Mouse (Mus musculus): ENCODE results near the gene Flt1. TPM values are rescaled to one million over a fixed set of nuclear protein-coding genes. Genes with fewer than 3 reads are reported as not detected.
A peak's percentile ranks its signal among the peaks of the same experiment; 100 is the strongest.

The Flt1 gene
- total and polyA plus RNA-seq, 2 experiments from 2014 or later = 10.0 to 17.7 TPM

- WGBS = 73% methylated on average over 9 of the region's 9 CpGs
- no peak overlapping the region for H3K27ac ChIP-seq
- ATAC-seq (no peak), DNase-seq (ENCODE audit: low spot score) (no peak)
- no peaks in the 10 kb centered on the region for H3K9me3 ChIP-seq (ENCODE audit: low read length)
- TF ChIP-seq CTCF (IDR thresholded peaks at IDR 0.05; ENCODE audit: low read depth) = no peak
- H3K9ac ChIP-seq (replicated peaks; ENCODE audit: low read length) = no peak overlapping the region
- no peaks in the 10 kb centered on the region for H3K27me3 ChIP-seq (ENCODE audit: insufficient read depth, low read length)
- H3K4me2 ChIP-seq (ENCODE audit: low read depth, low read length) = 0 out of 2 replicates have a peak overlapping the region, but pooled peaks have one; percentile 21
- no peaks in the 10 kb centered on the region for H3K36me3 ChIP-seq (ENCODE audit: insufficient read depth, low read length)
- no peak overlapping the region for H3K4me3 ChIP-seq (ENCODE audit: low read length)
- no peaks in the 10 kb centered on the region for H3K4me1 ChIP-seq (ENCODE audit: insufficient read depth, low read length)
These were observed 33.0 kb upstream of the Flt1 start for GRCm38 (mm10) chr5:147758640-147759319.

- ATAC-seq (no peak), DNase-seq (ENCODE audit: low spot score) (no peak)
- Histone ChIP-seq H3K36me3 (ENCODE audit: insufficient read depth, low read length) (no peaks in the 10 kb centered on the region), H3K27ac (no peak overlapping the region), H3K9me3 (ENCODE audit: low read length) (no peaks in the 10 kb centered on the region), H3K27me3 (ENCODE audit: insufficient read depth, low read length) (0 out of 2 replicates have a peak, but pooled peaks cover under 1% of the 10 kb centered on the region), H3K4me2 (ENCODE audit: low read depth, low read length) (peak overlapping the region; percentile 21; the same call in 1 of the 2 replicates), H3K9ac (replicated peaks; ENCODE audit: low read length) (no peak overlapping the region), H3K4me3 (ENCODE audit: low read length) (no peak overlapping the region), H3K4me1 (ENCODE audit: insufficient read depth, low read length) (no peaks in the 10 kb centered on the region)
- TF ChIP-seq CTCF (IDR thresholded peaks at IDR 0.05; ENCODE audit: low read depth) = peak; percentile 20
- WGBS = 63% methylated on average over 12 of the region's 12 CpGs
These were observed 32.2 kb upstream of the Flt1 start for GRCm38 (mm10) chr5:147757832-147758587.

DNA sequence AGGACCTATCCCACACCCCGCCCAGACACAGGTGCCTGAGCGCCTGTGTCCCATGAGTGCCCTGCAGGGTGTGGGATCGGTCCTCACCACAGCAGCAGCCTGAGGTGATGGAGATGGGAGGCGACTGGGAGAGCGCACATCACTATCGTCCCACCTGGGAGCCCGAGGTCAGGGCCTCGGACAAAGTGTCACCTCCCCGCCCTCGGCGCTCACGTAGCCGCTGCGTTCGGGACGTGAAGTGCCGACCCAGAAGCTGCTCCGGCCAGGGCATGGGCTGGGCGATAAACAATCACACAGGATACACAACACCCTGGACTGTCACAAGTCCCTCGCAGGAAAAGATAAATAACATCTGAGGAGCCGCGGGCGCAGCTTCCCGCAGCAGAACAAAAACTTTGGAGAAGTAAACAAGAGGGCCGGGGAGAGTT, 27.1 kb upstream of the Flt1 start:
- Histone ChIP-seq H3K27me3 (ENCODE audit: insufficient read depth, low read length) (peaks cover 17% of the 10 kb centered on the region; the same call in 1 of the 2 replicates), H3K4me3 (ENCODE audit: low read length) (no peak overlapping the region), H3K4me1 (ENCODE audit: insufficient read depth, low read length) (peaks cover 3% of the 10 kb centered on the region; the same call in 1 of the 2 replicates), H3K9me3 (ENCODE audit: low read length) (no peaks in the 10 kb centered on the region), H3K27ac (no peak overlapping the region), H3K9ac (replicated peaks; ENCODE audit: low read length) (no peak overlapping the region), H3K36me3 (ENCODE audit: insufficient read depth, low read length) (no peaks in the 10 kb centered on the region), H3K4me2 (ENCODE audit: low read depth, low read length) (peak overlapping the region; percentile 27)
- no peak for TF ChIP-seq CTCF (IDR thresholded peaks at IDR 0.05; ENCODE audit: low read depth)
- ATAC-seq = peak; percentile 27; the same call in 1 of the 2 replicates
- DNase-seq (ENCODE audit: low spot score) = no peak
- 4% methylated on average over 25 of the region's 25 CpGs for WGBS

DNA sequence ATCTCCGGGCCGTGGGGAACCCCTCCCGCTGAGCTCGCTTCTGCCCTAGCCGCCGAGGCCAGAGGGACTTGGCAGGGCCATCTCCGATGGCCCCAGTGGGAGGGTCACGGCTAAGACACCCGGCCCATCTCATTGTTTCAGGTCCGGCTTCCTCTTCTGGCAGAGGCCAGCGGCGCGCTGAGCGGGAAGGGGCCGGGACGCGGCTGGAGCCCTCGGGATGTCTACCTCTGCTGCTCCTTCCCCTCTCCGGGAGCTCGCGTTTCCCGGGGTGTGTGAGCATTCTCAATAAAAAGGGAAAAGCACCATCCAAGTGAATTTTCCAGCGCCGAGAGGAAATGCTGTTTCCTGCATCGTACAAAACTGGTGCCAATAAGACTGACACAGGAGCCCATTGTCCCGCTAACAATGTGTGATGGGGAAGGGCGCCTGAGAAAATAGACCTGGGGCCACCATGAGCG, 25.9 kb upstream of the Flt1 start:
- TF ChIP-seq CTCF (IDR thresholded peaks at IDR 0.05; ENCODE audit: low read depth) = no peak
- peaks cover 17% of the 10 kb centered on the region; the same call in 1 of the 2 replicates for H3K27me3 ChIP-seq (ENCODE audit: insufficient read depth, low read length)
- peak overlapping the region; percentile 28 for H3K4me3 ChIP-seq (ENCODE audit: low read length)
- peak overlapping the region; percentile 52 for H3K4me2 ChIP-seq (ENCODE audit: low read depth, low read length)
- no peaks in the 10 kb centered on the region for H3K36me3 ChIP-seq (ENCODE audit: insufficient read depth, low read length)
- peaks cover 3% of the 10 kb centered on the region; the same call in 1 of the 2 replicates for H3K4me1 ChIP-seq (ENCODE audit: insufficient read depth, low read length)
- under 1% methylated on average over 28 of the region's 28 CpGs for WGBS
- H3K27ac ChIP-seq = no peak overlapping the region
- ATAC-seq = no peak
- H3K9me3 ChIP-seq (ENCODE audit: low read length) = no peaks in the 10 kb centered on the region
- no peak overlapping the region for H3K9ac ChIP-seq (replicated peaks; ENCODE audit: low read length)
- peak; percentile 8 for DNase-seq (ENCODE audit: low spot score)

DNA sequence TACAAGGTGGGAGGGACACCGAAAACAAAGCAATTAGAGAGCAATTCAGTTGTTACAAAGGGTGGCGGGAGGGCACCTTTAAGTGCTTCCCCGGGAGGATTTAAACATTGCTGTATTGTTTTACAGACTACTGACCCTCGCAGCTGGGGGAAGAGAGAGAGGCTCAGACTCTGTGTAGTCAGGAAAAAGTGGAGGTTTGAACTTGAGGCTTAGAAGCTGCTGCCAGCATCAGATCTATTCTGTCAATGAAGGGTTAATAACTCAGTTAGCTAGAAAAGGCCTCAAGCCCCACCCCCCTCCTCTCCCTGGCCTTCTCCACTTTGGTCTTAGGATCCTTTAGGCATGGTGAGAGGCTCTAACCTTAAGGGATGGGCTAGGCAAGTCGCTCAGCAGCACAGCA, 24.2 kb upstream of the Flt1 start:
- no peak overlapping the region for H3K9ac ChIP-seq (replicated peaks; ENCODE audit: low read length)
- H3K27me3 ChIP-seq (ENCODE audit: insufficient read depth, low read length) = peaks cover 17% of the 10 kb centered on the region; the same call in 1 of the 2 replicates
- no peaks in the 10 kb centered on the region for H3K36me3 ChIP-seq (ENCODE audit: insufficient read depth, low read length)
- DNase-seq (ENCODE audit: low spot score) = no peak
- H3K4me3 ChIP-seq (ENCODE audit: low read length) = no peak overlapping the region
- 13% methylated on average over 5 of the region's 5 CpGs for WGBS
- no peaks in the 10 kb centered on the region for H3K9me3 ChIP-seq (ENCODE audit: low read length)
- TF ChIP-seq CTCF (IDR thresholded peaks at IDR 0.05; ENCODE audit: low read depth) = no peak
- H3K27ac ChIP-seq = no peak overlapping the region
- ATAC-seq = no peak
- no peak overlapping the region for H3K4me2 ChIP-seq (ENCODE audit: low read depth, low read length)
- H3K4me1 ChIP-seq (ENCODE audit: insufficient read depth, low read length) = peaks cover 3% of the 10 kb centered on the region; the same call in 1 of the 2 replicates

- no peak overlapping the region for H3K27ac ChIP-seq
- no peak for TF ChIP-seq CTCF (IDR thresholded peaks at IDR 0.05; ENCODE audit: low read depth)
- ATAC-seq (no peak), DNase-seq (ENCODE audit: low spot score) (peak; percentile 43)
- peak overlapping the region; percentile 46 for H3K4me2 ChIP-seq (ENCODE audit: low read depth, low read length)
- H3K36me3 ChIP-seq (ENCODE audit: insufficient read depth, low read length) = no peaks in the 10 kb centered on the region
- WGBS = 3% methylated on average over 15 of the region's 15 CpGs
- H3K4me3 ChIP-seq (ENCODE audit: low read length) = peak overlapping the region; percentile 18
- no peaks in the 10 kb centered on the region for H3K9me3 ChIP-seq (ENCODE audit: low read length)
- peaks cover 3% of the 10 kb centered on the region; the same call in 1 of the 2 replicates for H3K4me1 ChIP-seq (ENCODE audit: insufficient read depth, low read length)
- peaks cover 17% of the 10 kb centered on the region; the same call in 1 of the 2 replicates for H3K27me3 ChIP-seq (ENCODE audit: insufficient read depth, low read length)
- no peak overlapping the region for H3K9ac ChIP-seq (replicated peaks; ENCODE audit: low read length)
These were observed 22.3 kb upstream of the Flt1 start for GRCm38 (mm10) chr5:147748081-147748581.

Data from hindbrain, postnatal 0 days (tissue).